Mouse (Mus musculus) erythroid progenitor cell, adult 5-6 weeks (primary cell): Measurements from ENCODE around the gene Il12a. TPM values are rescaled to one million over a fixed set of nuclear protein-coding genes. Genes with fewer than 3 reads are reported as not detected.
A peak's percentile ranks its signal among the peaks of the same experiment; 100 is the strongest.

Experiments used
- ATAC-seq: replicated peaks from 2 replicates; pipeline ENCODE4 v1.8.0; 2016; ENCODE audit warnings: moderate number of reproducible peaks, mild to moderate bottlenecking, moderate TSS enrichment, inconsistent platforms; ENCODE audit not compliant: poor library complexity, low FRiP score, severe bottlenecking
- total RNA-seq, 2 experiments: library from RNA; stranded (forward) in 1 of 2; stranded (reverse) in 1 of 2; fragments of 150-400 nt in 1 of 2; fragments of 186-747, 209-891 nt in 1 of 2; gene quantifications; 2 replicates each; pipeline versions ENCODE4 v1.2.3 to v1.2.4; 2015 to 2017; ENCODE audit warnings: low replicate concordance in 2 of 2

The Il12a gene
- total RNA-seq, 2 experiments from 2014 or later: 4.6 to 10.4 TPM

- ATAC-seq: no peak
These were observed 11.4 kb upstream of the Il12a start for GRCm38 (mm10) chr3:68678805-68679585.

DNA sequence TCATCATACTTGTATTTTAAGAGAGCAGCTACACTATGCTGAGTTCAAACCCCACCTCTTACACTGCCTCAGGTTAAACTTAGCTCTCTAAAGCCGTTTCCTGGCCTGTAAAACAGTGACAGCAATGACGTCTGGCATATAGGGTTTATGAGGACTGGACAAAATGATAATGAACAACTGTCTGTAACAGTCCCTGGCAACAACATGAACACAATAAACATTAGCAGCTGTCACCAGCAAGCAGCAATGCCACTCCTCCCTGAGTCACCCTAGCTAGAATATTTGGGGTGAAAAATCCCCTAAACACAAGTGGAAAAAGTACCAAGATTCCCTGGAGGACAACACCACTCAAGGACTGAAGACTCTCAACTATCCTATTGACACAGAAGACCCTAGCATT lies 6.9 kb upstream of the Il12a start:
- no peak for ATAC-seq

- no peak for ATAC-seq
These were observed 6.2 kb upstream of the Il12a start for GRCm38 (mm10) chr3:68684207-68684606.

GRCm38 (mm10) chr3:68686852-68687560 lies 3.4 kb upstream of the Il12a start:
- ATAC-seq: no peak

- no peak for ATAC-seq
These were observed 1.1 kb upstream of the Il12a start for GRCm38 (mm10) chr3:68689346-68689745.

DNA sequence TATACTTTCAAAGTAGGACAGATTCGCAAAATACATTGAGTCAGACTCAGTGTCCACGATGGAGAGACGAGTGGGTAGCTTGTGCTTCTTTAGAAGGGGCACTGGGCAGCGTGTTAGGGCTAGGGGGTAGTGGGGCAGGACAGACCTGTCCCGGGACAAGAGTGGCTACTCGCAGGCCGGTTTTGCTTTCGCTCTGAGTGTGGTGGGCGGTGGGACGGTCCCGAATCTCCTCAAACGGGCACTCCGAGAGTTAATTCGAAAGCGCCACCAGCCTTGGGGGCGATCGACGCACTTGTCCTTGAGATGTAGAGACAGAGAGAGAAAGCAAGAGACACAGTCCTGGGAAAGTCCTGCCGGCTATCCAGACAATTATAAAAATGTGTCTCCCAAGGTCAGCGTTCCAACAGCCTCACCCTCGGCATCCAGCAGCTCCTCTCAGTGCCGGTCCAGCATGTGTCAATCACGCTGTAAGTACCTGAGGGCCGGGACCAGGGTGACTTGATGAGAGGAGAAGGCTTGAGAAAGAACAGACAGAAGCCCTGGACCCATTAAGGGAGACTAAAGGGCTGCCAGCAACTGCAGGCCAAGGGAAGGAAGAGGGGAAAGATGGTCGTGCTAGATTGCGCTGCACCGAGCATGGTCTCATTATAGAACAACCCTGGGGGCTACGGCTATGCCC lies 795 bp downstream of the Il12a start:
- ATAC-seq: no peak

DNA sequence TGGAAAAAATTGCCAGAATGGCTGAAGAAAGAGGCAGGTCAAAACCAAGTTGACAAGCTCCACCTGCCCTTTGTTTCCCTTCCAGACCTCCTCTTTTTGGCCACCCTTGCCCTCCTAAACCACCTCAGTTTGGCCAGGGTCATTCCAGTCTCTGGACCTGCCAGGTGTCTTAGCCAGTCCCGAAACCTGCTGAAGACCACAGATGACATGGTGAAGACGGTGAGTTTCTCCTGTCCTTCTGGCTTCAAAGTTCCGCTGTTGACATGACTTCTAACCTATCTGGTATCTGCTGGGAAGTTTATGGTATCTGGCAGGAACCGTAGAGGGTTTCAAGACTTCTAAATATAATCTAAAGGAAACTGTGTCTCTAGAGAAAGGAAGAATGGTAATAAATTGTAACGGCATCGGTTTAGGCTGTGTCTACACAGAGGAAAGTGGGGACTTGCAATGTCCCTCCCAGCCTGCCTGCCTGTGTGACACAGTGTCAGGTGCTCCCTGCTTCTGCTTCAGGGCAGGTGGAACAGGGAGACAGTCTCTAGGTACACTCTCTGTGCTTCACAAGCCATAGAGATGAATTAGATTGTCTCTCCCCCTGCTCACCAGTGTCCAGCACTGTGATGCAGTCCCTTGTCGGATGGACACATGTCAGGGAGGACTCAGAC lies 1.6 kb downstream of the Il12a start:
- no peak for ATAC-seq

- no peak for ATAC-seq
These were observed 2.3 kb downstream of the Il12a start for GRCm38 (mm10) chr3:68692600-68693225.

- ATAC-seq: no peak
These were observed 3.1 kb downstream of the Il12a start for GRCm38 (mm10) chr3:68693441-68694048.

- ATAC-seq: no peak
These were observed 4.9 kb downstream of the Il12a start for GRCm38 (mm10) chr3:68695321-68695720.

DNA sequence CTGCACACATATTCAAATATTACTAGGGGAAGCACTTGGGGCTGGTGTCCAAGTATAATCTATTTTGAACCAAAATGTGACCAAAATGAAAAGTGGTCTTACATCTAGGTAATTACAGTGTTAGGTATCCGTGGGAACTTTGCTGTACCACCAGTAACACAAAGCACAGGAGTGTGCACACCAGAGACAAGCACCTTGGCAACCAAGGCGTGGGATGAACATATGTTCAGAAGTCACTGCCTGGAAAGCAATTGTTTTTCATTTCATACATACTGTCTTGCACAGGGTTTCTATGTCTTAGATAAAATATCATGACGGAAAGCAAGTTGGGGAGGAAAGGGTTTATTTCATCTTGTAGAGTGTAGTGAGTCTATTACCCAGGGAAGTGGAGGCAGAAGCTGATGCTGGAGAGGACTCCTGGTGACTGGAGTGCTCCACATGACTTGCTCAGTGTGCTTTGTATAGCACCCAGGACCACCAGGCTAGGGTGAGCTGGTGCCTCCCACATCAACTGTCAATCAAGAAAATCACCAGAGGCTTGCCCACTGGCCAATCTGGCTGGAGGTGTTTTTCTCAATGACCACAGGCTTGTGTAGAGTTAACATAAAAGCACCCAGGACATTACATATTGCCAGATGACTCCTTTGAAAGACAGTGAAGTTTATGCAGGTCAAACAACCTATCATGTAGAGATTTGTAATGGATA lies 6.2 kb downstream of the Il12a start:
- ATAC-seq: no peak

DNA sequence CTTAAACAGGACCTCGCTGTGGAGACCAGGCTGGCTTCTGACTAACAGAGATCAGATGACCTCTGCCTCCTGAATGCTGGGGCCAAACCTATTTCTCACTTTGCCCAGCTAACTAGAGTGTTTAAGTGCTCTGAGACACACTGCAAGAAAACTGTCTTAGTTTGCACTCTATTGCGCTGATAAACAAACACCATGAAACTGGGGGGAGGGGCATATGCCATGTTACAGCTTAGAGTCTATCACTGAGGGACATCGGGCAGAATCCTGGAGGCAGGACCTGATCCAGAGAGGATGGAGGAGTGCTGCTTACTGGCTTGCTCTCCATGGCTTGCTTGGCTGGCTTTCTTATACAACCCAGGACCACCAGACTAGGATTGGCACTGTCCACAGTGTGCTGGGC lies 8.2 kb downstream of the Il12a start:
- no peak for ATAC-seq

DNA sequence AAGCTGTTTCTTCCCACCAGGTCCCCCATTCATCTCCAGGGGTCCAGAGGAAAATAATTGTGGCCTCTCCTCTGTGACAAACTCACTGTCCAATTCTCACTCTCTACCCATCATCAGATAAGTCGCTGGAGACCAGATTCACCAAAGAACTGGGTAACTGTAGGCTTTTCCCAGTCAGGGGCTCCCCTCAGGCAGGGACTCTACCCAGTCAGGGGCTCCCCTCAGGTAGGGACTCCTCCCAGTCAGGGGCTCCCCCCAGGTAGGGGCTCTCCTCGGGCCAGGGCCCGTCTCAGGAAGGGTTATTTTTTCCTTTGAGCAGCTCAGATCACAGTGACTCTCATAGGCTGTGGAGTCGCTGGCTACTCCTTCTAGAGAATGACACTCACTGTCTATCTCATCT lies 9.6 kb downstream of the Il12a start:
- no peak for ATAC-seq

DNA sequence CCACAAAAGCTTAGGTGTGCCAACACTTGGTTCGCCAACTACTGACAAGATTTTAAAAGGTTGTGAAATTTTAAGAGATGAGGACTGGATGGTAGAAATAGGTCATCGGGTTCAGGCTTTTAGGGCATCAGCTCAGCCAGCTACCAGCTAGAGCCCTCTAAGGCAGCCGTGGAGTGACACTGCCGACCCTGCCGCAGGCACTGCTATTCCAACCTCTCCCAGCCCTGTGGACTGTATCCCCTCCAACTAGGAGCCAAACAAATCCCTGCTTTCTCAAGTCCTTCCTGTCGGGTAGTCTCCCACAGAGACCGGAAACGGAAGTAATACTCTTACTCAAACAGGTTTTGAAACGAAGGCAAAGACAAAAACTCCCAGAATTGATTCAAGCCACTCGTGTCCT lies 15.9 kb downstream of the Il12a start:
- ATAC-seq: no peak

- no peak for ATAC-seq
These were observed 17.8 kb downstream of the Il12a start for GRCm38 (mm10) chr3:68708230-68708629.

- ATAC-seq: peak; percentile 83
These were observed 18.9 kb downstream of the Il12a start for GRCm38 (mm10) chr3:68709198-68709797.

DNA sequence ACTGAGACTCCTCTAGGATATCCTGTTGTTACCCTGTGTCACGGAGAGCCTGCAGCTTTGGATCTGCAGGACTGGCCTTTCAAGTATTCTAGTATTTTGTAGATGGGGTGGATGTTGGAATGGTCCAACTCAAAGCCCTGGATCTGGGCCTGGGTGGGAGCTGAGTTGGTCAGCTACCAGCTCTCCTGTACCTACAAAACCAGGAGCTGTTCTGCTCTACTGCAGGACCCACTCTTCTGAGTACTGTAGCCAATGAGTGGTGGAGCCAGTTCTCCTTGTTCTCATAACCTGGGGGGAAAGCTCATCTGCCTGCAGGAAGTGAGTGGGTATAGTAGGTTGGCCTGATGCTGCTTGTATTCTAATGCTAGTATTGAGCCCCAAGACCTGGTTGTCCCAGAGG lies 20.0 kb downstream of the Il12a start:
- ATAC-seq: no peak

GRCm38 (mm10) chr3:68711510-68711909 lies 21.1 kb downstream of the Il12a start:
- no peak for ATAC-seq

GRCm38 (mm10) chr3:68713550-68713949 lies 23.1 kb downstream of the Il12a start:
- ATAC-seq: no peak
